Mouse (Mus musculus) granulocyte monocyte progenitor cell, adult 5-6 weeks (primary cell): Measurements from ENCODE around the gene Gtpbp1. TPM values are rescaled to one million over a fixed set of nuclear protein-coding genes. Genes with fewer than 3 reads are reported as not detected.
A peak's percentile ranks its signal among the peaks of the same experiment; 100 is the strongest.

Source experiments
- ATAC-seq: replicated peaks from 2 replicates; pipeline ENCODE4 v1.8.0; 2016; ENCODE audit warnings: mild to moderate bottlenecking, moderate TSS enrichment, inconsistent platforms; ENCODE audit not compliant: poor library complexity, severe bottlenecking
- total RNA-seq, 2 experiments: library from RNA; stranded (forward) in 1 of 2; stranded (reverse) in 1 of 2; fragments of 200-712, 200-1000 nt in 1 of 2; fragments of >200 nt in 1 of 2; fragmentation: Nextera tagmentation in 1 of 2; gene quantifications; 2 replicates each; pipeline ENCODE4 v1.2.3; 2014 to 2017

The Gtpbp1 gene
- total RNA-seq, 2 experiments from 2014 or later: 45.8 to 47.0 TPM

DNA sequence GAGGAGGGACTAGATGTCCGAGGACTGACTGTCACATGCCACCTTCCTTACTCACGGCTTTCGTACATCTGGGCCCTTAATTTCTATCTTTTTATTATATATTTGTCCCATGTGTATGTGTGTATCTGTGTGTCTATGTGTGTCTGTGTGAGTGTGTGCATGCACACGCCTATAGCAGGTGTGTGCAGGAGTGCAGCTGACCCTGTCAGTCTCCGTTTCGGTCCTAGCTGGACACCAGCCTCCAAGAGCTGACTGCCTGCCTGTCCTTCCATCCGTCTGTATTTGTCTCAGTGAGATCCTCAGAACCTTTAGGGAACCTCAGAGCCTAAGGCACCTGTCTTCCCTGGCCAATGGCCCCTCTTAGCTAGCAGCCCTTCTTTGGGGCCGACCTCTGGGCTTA is 29.6 kb downstream of the Gtpbp1 start:
- ATAC-seq: no peak

- peak; percentile 45 for ATAC-seq
Measured at GRCm38 (mm10) chr15:79720796-79721195, 30.2 kb downstream of the Gtpbp1 start.

- ATAC-seq: peak; percentile 45
Measured at GRCm38 (mm10) chr15:79723439-79723838, 32.8 kb downstream of the Gtpbp1 start.

- ATAC-seq: no peak
Measured at GRCm38 (mm10) chr15:79725190-79725789, 34.6 kb downstream of the Gtpbp1 start.

- no peak for ATAC-seq
Measured at GRCm38 (mm10) chr15:79727840-79728239, 37.2 kb downstream of the Gtpbp1 start.

GRCm38 (mm10) chr15:79728311-79728710 is 37.7 kb downstream of the Gtpbp1 start:
- ATAC-seq: no peak

DNA sequence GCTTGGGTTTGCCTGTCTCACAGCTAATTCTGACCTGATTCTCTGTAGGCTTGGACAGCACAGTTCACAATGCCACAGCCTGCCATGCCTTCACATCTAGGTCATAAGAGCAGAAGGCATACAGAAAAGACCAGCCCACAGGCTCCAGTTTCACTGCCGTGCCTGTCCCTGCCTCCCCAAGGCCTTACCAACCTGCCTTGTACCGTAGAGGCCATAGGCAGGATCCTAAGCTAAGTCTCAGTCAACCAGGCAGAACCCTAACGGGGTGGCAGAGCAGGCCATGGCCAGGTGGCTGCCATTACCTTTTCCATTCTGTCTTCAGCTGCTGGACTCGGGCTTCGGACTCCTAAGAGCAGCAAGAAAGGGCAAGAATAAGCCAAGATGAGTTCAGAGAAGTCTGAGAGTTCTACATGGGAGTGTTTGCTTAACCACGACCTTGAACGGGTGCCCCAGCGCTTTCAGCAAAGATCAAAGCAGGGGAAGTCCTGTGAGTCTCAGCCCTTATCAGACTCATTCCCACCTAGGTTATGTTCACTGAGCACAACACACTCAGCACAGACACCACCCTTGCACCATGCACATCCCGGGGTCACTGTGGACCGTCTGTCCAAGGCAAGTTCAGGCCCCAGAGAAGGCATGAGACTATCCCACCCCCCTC is 38.2 kb downstream of the Gtpbp1 start:
- no peak for ATAC-seq

DNA sequence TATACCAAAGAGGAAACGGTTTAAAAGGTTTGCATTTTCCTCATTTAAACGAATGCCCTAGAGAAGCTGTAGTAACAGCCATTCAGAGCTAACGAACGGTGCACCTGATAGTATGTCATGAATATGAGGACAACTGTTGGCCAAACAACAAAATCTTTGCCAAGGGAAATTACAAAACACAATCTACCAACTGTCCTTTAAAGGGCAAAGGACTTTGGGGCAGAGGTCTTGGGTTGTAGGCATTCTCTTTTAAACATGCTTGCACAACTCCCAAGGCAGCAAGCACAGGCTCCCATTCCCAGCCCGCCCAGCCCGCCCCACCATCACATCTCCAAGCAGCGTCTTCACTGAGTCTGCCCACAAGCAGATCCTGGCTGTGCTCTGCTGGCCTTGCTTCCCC is 40.9 kb downstream of the Gtpbp1 start:
- ATAC-seq: peak; percentile 28

DNA sequence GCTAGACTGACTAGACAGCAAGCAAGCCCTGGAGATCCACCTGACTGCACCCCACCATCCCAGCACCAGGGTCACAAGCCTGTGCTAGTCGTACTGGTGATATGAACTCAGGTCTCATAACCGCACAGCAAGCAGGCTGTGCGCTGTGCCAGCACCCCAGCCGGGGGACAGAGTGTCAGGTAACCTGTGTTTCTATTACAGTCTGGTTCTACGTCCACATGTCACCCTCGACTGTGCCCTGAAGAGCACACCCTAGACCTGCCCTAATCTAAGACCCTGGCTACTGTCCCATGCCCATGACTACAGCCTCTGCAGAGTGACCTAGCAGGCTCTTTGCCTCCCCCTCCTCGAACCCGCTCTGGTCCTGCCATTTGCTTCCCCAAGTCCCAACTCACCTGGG is 42.5 kb downstream of the Gtpbp1 start:
- ATAC-seq: no peak

GRCm38 (mm10) chr15:79733640-79734039 is 43.0 kb downstream of the Gtpbp1 start:
- peak; percentile 67 for ATAC-seq

- ATAC-seq: no peak
Measured at GRCm38 (mm10) chr15:79734311-79734710, 43.7 kb downstream of the Gtpbp1 start.

GRCm38 (mm10) chr15:79740739-79741138 is 50.1 kb downstream of the Gtpbp1 start:
- ATAC-seq: peak; percentile 37

- ATAC-seq: peak; percentile 58
Measured at GRCm38 (mm10) chr15:79741173-79741858, 50.7 kb downstream of the Gtpbp1 start.

DNA sequence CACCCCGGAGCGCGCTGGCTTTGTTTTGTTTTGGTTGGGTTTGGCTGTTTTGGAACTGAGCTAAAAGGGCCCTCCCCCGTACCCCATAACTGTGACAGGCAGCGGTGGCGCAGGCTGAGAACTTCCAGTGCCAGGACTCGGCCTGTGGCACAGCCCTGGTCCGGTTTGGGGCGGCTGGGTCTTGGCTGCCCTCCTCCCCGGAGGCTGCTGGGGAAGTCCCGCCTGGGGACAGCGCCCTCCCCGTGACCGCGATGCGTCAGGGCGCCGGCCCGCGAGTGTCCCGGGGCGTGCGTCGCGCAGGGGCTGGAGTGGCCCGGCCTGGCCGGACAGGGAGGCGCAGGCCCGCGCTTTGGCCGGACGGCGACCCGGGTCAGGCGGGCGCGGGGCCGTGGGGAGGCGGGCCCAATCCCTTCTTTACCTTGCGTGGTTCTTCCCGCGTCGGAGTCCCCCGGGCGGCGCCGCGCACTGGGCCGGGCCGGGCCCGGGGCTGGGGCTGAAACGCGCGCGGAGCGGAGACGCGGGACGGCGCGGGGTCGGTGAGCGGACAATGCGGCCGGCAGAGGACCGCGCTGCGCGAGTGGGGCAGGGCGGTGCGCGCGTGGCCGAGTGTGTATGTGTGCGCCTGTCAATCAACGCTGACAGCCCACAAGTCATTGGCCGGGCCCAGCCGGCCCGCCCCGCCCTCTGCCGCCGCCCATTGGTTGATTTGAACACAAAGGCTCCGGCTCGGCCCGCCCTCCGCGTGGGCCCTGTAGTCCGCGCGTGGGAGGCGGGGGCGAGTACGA is 51.5 kb downstream of the Gtpbp1 start, which contains the start of gene Sun2:
TSS of gene Sun2 (minus strand) at position 616 of the 785 bp plus-strand sequence.
- peak; percentile 52 for ATAC-seq

DNA sequence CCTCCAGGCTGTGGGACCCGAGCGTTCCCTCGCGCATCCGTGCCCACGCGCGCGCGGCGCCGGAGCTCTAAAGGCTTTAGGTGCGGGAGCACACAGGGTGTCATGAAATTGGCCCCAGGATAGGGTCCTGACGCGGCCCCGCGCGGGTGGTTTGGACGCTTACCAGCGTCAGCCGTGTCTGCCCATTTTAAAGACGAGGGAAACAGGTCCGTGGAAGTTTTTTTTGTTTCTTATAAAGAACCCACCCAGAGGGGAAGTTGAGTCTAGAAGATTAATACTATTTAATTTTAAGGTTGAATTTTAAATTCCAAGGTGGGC is 52.0 kb downstream of the Gtpbp1 start:
- ATAC-seq: no peak

DNA sequence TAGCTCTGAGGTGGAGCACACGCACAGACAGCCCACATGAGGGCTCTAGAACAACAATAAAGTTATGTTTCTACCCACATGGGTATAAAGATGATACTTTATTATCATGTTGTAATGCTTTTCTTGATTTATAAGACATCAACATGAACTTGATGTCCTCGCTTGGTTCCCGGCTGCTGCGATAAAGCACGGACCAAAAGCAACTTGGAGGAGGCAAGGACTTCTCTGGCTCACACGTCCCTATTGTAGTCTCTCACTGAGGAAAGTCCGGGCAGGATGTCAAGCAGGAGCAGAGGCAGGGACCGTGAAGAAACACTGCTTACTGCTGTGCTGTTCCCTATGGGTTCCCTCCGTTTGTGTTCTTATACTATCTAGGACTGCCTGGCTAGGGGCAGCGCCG is 53.4 kb downstream of the Gtpbp1 start:
- no peak for ATAC-seq

GRCm38 (mm10) chr15:79744742-79745141 is 54.1 kb downstream of the Gtpbp1 start:
- no peak for ATAC-seq

DNA sequence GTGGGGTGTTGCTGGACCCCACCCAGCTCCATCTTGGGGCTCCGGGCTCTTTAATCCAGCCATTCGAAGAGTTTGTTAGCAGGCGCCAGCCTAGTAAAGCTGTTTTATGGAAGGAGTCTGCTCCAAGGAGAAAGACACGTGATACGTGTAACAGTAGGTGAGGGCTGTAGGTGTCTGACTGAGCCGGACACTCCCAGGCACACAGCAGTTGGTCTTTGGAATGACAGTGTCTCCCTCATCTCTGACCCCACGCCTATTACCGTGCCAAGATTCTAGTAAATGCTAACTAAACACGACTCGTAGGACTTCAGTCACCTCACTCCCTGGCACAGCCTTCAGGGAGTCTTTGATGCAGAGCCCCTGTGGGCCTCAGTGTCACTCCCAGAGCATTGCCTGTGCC is 54.7 kb downstream of the Gtpbp1 start:
- ATAC-seq: no peak

DNA sequence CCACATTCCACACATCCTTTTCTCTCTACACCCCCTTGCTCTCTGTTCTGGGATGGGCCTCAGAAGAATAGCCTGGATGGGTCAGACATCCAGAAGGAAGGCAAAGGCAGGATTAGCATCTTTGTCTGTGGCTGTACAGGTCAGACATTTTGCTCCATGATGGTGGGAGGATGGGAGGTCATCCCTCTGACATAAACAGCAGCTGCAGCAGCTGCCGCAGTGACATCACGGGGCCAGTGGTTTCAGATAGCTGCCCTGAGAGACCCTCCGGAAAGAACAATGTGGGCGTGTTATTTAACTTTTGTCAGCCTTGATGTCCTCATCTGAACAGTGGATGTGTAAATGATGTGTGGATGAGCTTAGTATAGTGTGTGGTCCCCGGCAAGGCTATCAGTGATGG is 55.2 kb downstream of the Gtpbp1 start:
- no peak for ATAC-seq

GRCm38 (mm10) chr15:79747998-79748397 is 57.4 kb downstream of the Gtpbp1 start:
- ATAC-seq: peak; percentile 28

GRCm38 (mm10) chr15:79749162-79749561 is 58.5 kb downstream of the Gtpbp1 start:
- peak; percentile 48 for ATAC-seq
